Mouse (Mus musculus): ENCODE measurements around the gene Adamts9. TPM values are rescaled to one million over a fixed set of nuclear protein-coding genes. Genes with fewer than 3 reads are reported as not detected.

Adamts9 gene
- total RNA-seq, 1 experiment: 21.2 TPM

GRCm38 (mm10) chr6:92823991-92824390, 119.3 kb downstream of the Adamts9 start:
- Histone ChIP-seq H3K9me3 (ENCODE audit: control insufficient read depth, insufficient read depth, low read depth, low read length) (no peaks in the 10 kb centered on the region), H3K4me1 (ENCODE audit: control insufficient read depth in 2 of 2, insufficient read depth in 2 of 2, low read length in 2 of 2, poor library complexity in 1 of 2) (peaks cover 0 to 7% of the 10 kb centered on the region in 2 experiments; a peak in 3 of 4 replicates), H3K36me3 (ENCODE audit: control insufficient read depth, insufficient read depth, low read length, poor library complexity, severe bottlenecking) (no peaks in the 10 kb centered on the region), H3K9ac (ENCODE audit: insufficient read depth, low read depth, low read length, poor library complexity, severe bottlenecking) (no peak overlapping the region), H3K27ac (ENCODE audit: insufficient read depth, low read depth, low read length, poor library complexity, severe bottlenecking) (no peak overlapping the region), H3K4me3 (ENCODE audit: insufficient read depth in 1 of 2, low read depth in 1 of 2, low read length in 2 of 2, poor library complexity in 1 of 2, severe bottlenecking in 1 of 2) (no peak overlapping the region)
- DNase-seq (ENCODE audit: low read depth, low spot score): no peak
- in situ Hi-C loops (cut with MboI; ENCODE audit: low sequenced_read_pairs in 2 of 2, unreplicated experiment in 2 of 2): no loop called here
- TF ChIP-seq ZC3H11A (IDR thresholded peaks at IDR 0.05; ENCODE audit: borderline replicate concordance, low read depth, low read length) (no peak), ZNF384 (IDR thresholded peaks at IDR 0.05; ENCODE audit: low read depth, low read length) (no peak), HCFC1 (IDR thresholded peaks at IDR 0.05; ENCODE audit: borderline replicate concordance, insufficient read depth, low read length) (no peak), CHD2 (IDR thresholded peaks at IDR 0.05; ENCODE audit: low read depth, low read length) (no peak), MAFK (IDR thresholded peaks at IDR 0.05; ENCODE audit: insufficient read depth, low read depth, low read length) (no peak)

- Histone ChIP-seq H3K36me3 (ENCODE audit: control insufficient read depth, insufficient read depth, low read length, poor library complexity, severe bottlenecking) (no peaks in the 10 kb centered on the region), H3K27ac (ENCODE audit: insufficient read depth, low read depth, low read length, poor library complexity, severe bottlenecking) (no peak overlapping the region), H3K9ac (ENCODE audit: insufficient read depth, low read depth, low read length, poor library complexity, severe bottlenecking) (no peak overlapping the region), H3K4me1 (ENCODE audit: control insufficient read depth in 2 of 2, insufficient read depth in 2 of 2, low read length in 2 of 2, poor library complexity in 1 of 2) (peaks cover 0 to 2% of the 10 kb centered on the region in 2 experiments; a peak in 1 of 4 replicates), H3K9me3 (ENCODE audit: control insufficient read depth, insufficient read depth, low read depth, low read length) (no peaks in the 10 kb centered on the region), H3K4me3 (ENCODE audit: insufficient read depth in 1 of 2, low read depth in 1 of 2, low read length in 2 of 2, poor library complexity in 1 of 2, severe bottlenecking in 1 of 2) (no peak overlapping the region)
- in situ Hi-C loops (cut with MboI; ENCODE audit: low sequenced_read_pairs in 2 of 2, unreplicated experiment in 2 of 2): no loop called here
- DNase-seq (ENCODE audit: low read depth, low spot score): no peak
- TF ChIP-seq CHD2 (IDR thresholded peaks at IDR 0.05; ENCODE audit: low read depth, low read length) (no peak), MAFK (IDR thresholded peaks at IDR 0.05; ENCODE audit: insufficient read depth, low read depth, low read length) (no peak), HCFC1 (IDR thresholded peaks at IDR 0.05; ENCODE audit: borderline replicate concordance, insufficient read depth, low read length) (no peak), ZNF384 (IDR thresholded peaks at IDR 0.05; ENCODE audit: low read depth, low read length) (no peak), ZC3H11A (IDR thresholded peaks at IDR 0.05; ENCODE audit: borderline replicate concordance, low read depth, low read length) (no peak)
These were observed 121.3 kb downstream of the Adamts9 start for GRCm38 (mm10) chr6:92822006-92822405.

- H3K4me1 ChIP-seq (ENCODE audit: control insufficient read depth in 2 of 2, insufficient read depth in 2 of 2, low read length in 2 of 2, poor library complexity in 1 of 2): peaks cover 0 to 3% of the 10 kb centered on the region in 2 experiments; a peak in 1 of 4 replicates
- H3K9me3 ChIP-seq (ENCODE audit: control insufficient read depth, insufficient read depth, low read depth, low read length): no peaks in the 10 kb centered on the region
- H3K9ac ChIP-seq (ENCODE audit: insufficient read depth, low read depth, low read length, poor library complexity, severe bottlenecking): no peak overlapping the region
- in situ Hi-C loops (cut with MboI; ENCODE audit: low sequenced_read_pairs in 2 of 2, unreplicated experiment in 2 of 2): no loop called here
- DNase-seq (ENCODE audit: low read depth, low spot score): no peak
- H3K27ac ChIP-seq (ENCODE audit: insufficient read depth, low read depth, low read length, poor library complexity, severe bottlenecking): no peak overlapping the region
- H3K4me3 ChIP-seq (ENCODE audit: insufficient read depth in 1 of 2, low read depth in 1 of 2, low read length in 2 of 2, poor library complexity in 1 of 2, severe bottlenecking in 1 of 2): no peak overlapping the region
- TF ChIP-seq ZC3H11A (IDR thresholded peaks at IDR 0.05; ENCODE audit: borderline replicate concordance, low read depth, low read length) (no peak), ZNF384 (IDR thresholded peaks at IDR 0.05; ENCODE audit: low read depth, low read length) (no peak), CHD2 (IDR thresholded peaks at IDR 0.05; ENCODE audit: low read depth, low read length) (no peak), HCFC1 (IDR thresholded peaks at IDR 0.05; ENCODE audit: borderline replicate concordance, insufficient read depth, low read length) (no peak)
- no peaks in the 10 kb centered on the region for H3K36me3 ChIP-seq (ENCODE audit: control insufficient read depth, insufficient read depth, low read length, poor library complexity, severe bottlenecking)
These were observed 121.7 kb downstream of the Adamts9 start for GRCm38 (mm10) chr6:92821606-92822005.

- peaks cover 0 to 7% of the 10 kb centered on the region in 2 experiments; a peak in 1 of 4 replicates for H3K4me1 ChIP-seq (ENCODE audit: control insufficient read depth in 2 of 2, insufficient read depth in 2 of 2, low read length in 2 of 2, poor library complexity in 1 of 2)
- in situ Hi-C loops (cut with MboI; ENCODE audit: low sequenced_read_pairs in 2 of 2, unreplicated experiment in 2 of 2): no loop called here
- no peaks in the 10 kb centered on the region for H3K9me3 ChIP-seq (ENCODE audit: control insufficient read depth, insufficient read depth, low read depth, low read length)
- no peak for DNase-seq (ENCODE audit: low read depth, low spot score)
- no peak overlapping the region for H3K27ac ChIP-seq (ENCODE audit: insufficient read depth, low read depth, low read length, poor library complexity, severe bottlenecking)
- no peaks in the 10 kb centered on the region for H3K36me3 ChIP-seq (ENCODE audit: control insufficient read depth, insufficient read depth, low read length, poor library complexity, severe bottlenecking)
- TF ChIP-seq MAFK (IDR thresholded peaks at IDR 0.05; ENCODE audit: insufficient read depth, low read depth, low read length) (no peak), CHD2 (IDR thresholded peaks at IDR 0.05; ENCODE audit: low read depth, low read length) (no peak), HCFC1 (IDR thresholded peaks at IDR 0.05; ENCODE audit: borderline replicate concordance, insufficient read depth, low read length) (no peak), ZNF384 (IDR thresholded peaks at IDR 0.05; ENCODE audit: low read depth, low read length) (no peak)
- H3K4me3 ChIP-seq (ENCODE audit: insufficient read depth in 1 of 2, low read depth in 1 of 2, low read length in 2 of 2, poor library complexity in 1 of 2, severe bottlenecking in 1 of 2): no peak overlapping the region
- no peak overlapping the region for H3K9ac ChIP-seq (ENCODE audit: insufficient read depth, low read depth, low read length, poor library complexity, severe bottlenecking)
These were observed 125.6 kb downstream of the Adamts9 start for GRCm38 (mm10) chr6:92817661-92818060.

- Histone ChIP-seq H3K9ac (ENCODE audit: insufficient read depth, low read depth, low read length, poor library complexity, severe bottlenecking) (no peak within 1 kb of the TSS), H3K36me3 (ENCODE audit: control insufficient read depth, insufficient read depth, low read length, poor library complexity, severe bottlenecking) (no peaks in the 10 kb centered on the region), H3K4me3 (ENCODE audit: insufficient read depth in 1 of 2, low read depth in 1 of 2, low read length in 2 of 2, poor library complexity in 1 of 2, severe bottlenecking in 1 of 2) (peak within 1 kb of the TSS; percentile 5 to 58; a peak in 3 of 4 replicates), H3K27ac (ENCODE audit: insufficient read depth, low read depth, low read length, poor library complexity, severe bottlenecking) (no peak within 1 kb of the TSS), H3K9me3 (ENCODE audit: control insufficient read depth, insufficient read depth, low read depth, low read length) (no peaks in the 10 kb centered on the region), H3K4me1 (ENCODE audit: control insufficient read depth in 2 of 2, insufficient read depth in 2 of 2, low read length in 2 of 2, poor library complexity in 1 of 2) (peaks cover 2 to 8% of the 10 kb centered on the region in 2 experiments; a peak in 2 of 4 replicates)
- TF ChIP-seq HCFC1 (IDR thresholded peaks at IDR 0.05; ENCODE audit: borderline replicate concordance, insufficient read depth, low read length) (no peak), ZC3H11A (IDR thresholded peaks at IDR 0.05; ENCODE audit: borderline replicate concordance, low read depth, low read length) (no peak), ZNF384 (IDR thresholded peaks at IDR 0.05; ENCODE audit: low read depth, low read length) (no peak), CHD2 (IDR thresholded peaks at IDR 0.05; ENCODE audit: low read depth, low read length) (no peak), MAFK (IDR thresholded peaks at IDR 0.05; ENCODE audit: insufficient read depth, low read depth, low read length) (no peak)
- no peak for DNase-seq (ENCODE audit: low read depth, low spot score)
- in situ Hi-C loops (cut with MboI; ENCODE audit: low sequenced_read_pairs in 2 of 2, unreplicated experiment in 2 of 2): no loop called here
These were observed 127.0 kb downstream of the Adamts9 start, which contains the start of gene A730049H05Rik for GRCm38 (mm10) chr6:92816311-92816751. A730049H05Rik (plus strand) TSS chr6:92816478.

Measured in ES-E14 (cell line).